In genomic region chr17:5582232-5582631, GRCm38 (mm10) we compare ENCODE assay signal across 21 mouse cellular contexts.
DNase-seq lines count a peak whose midpoint lies in the region; ATAC-seq and TF ChIP-seq lines count a peak whose summit lies in the region.
"Had no signal": no experiment of that assay in that cellular context is flagged by ENCODE, and none has a peak within 500 bp of the region (broad histone marks: within the 10 kb centered on the region; RNA-seq: fewer than 3 reads in every experiment).

No protein-coding gene starts in this region.

- peaks cover 38% of the 10 kb centered on the region for H3K4me1 ChIP-seq in bone marrow macrophage, adult 2 months (ENCODE audit: control insufficient read depth, insufficient read depth, low read length)

- TF ChIP-seq CTCF in bone marrow macrophage, adult 2 months (IDR thresholded peaks at IDR 0.05; ENCODE audit: low read depth, low read length) = no peak

- peak overlapping the region; percentile 48 for H3K27ac ChIP-seq in bone marrow macrophage, adult 2 months (ENCODE audit: insufficient read depth, low read depth, low read length)
- peak overlapping the region; percentile 24 for H3K27ac ChIP-seq in macrophage

- WGBS in macrophage (ENCODE audit: missing documents) = 68% methylated on average over 3 of the region's 3 CpGs

- no peak for DNase-seq in right cerebral cortex, adult 18-20 months
- DNase-seq in gastrocnemius, postnatal 14 days = no peak
- DNase-seq in cerebellum, adult 8-10 months = no peak
- DNase-seq: adrenal gland, adult 2 months; adrenal gland, adult 8-10 months; adrenal gland, postnatal 10 days; adrenal gland, postnatal 14 days; adrenal gland, postnatal 25 days; adrenal gland, postnatal 36 days; B cell, adult 2 months; cerebellum, adult 11 months; cerebellum, adult 11-12 months; cerebellum, adult 18-20 months had no signal

- H3K4me3 ChIP-seq in bone marrow macrophage, adult 2 months (ENCODE audit: insufficient read depth, low read length) = no peak overlapping the region
- H3K4me3 ChIP-seq in macrophage (ENCODE audit: inconsistent target) = no peak overlapping the region

- intact Hi-C loops in gastrocnemius, postnatal 14 days (cut with DNase I; ENCODE audit: low total_unique reads) = no loop called here

- ATAC-seq in granulocyte monocyte progenitor cell, adult 5-6 weeks (replicated peaks; ENCODE audit: poor library complexity, severe bottlenecking) = peak; percentile 66
- ATAC-seq in megakaryocyte progenitor cell, adult 5-6 weeks (replicated peaks; ENCODE audit: poor library complexity) = peak; percentile 64
- no peak for ATAC-seq in megakaryocyte, adult 5-6 weeks (ENCODE audit: poor library complexity, severe bottlenecking)
- ATAC-seq: activated CD4-positive, CD25-positive, alpha-beta regulatory T cell, adult 4 months; CD4-positive, CD25-positive, alpha-beta regulatory T cell, adult 4 months; Patski had no signal

- H3K79me2 ChIP-seq in macrophage (ENCODE audit: inconsistent target) = peaks cover 80% of the 10 kb centered on the region

- no peaks in the 10 kb centered on the region for H3K36me3 ChIP-seq in macrophage (ENCODE audit: inconsistent target)

- TF ChIP-seq POLR2A in bone marrow macrophage, adult 2 months (IDR thresholded peaks at IDR 0.05; ENCODE audit: borderline replicate concordance, low read depth, low read length) = no peak
